Mouse (Mus musculus) neural tube, embryonic 13.5 days (tissue): ENCODE measurements around the gene Adgrg2. TPM values are rescaled to one million over a fixed set of nuclear protein-coding genes. Genes with fewer than 3 reads are reported as not detected.

Experiments used
- ATAC-seq: fragments of 200-750 bp; cut with Nextera tagmentation; 2 replicates; pipeline ENCODE4 v1.8.0; 2017; ENCODE audit warnings: low read depth, mild to moderate bottlenecking, moderate TSS enrichment, moderate library complexity
- H3K27ac ChIP-seq: fragments of 300-500 bp; sonication (generic); replicated peaks from 2 replicates; pipeline ENCODE4 v1.5.1; 2015; ENCODE audit warnings: moderate library complexity, mild to moderate bottlenecking, inconsistent platforms
- H3K27me3 ChIP-seq: fragments of 300-500 bp; sonication (generic); 2 replicates; pipeline ENCODE4 v1.6.1; 2015; ENCODE audit warnings: mild to moderate bottlenecking, inconsistent platforms
- H3K36me3 ChIP-seq: fragments of 300-500 bp; sonication (generic); 2 replicates; pipeline ENCODE4 v1.6.1; 2015; ENCODE audit warnings: mild to moderate bottlenecking, inconsistent platforms
- H3K4me1 ChIP-seq: fragments of 300-500 bp; sonication (generic); replicated peaks from 2 replicates; pipeline ENCODE4 v1.6.1; 2015; ENCODE audit warnings: inconsistent platforms
- H3K4me2 ChIP-seq: fragments of 300-500 bp; sonication (generic); 2 replicates; pipeline ENCODE4 v1.6.1; 2015; ENCODE audit warnings: inconsistent platforms, mild to moderate bottlenecking, moderate library complexity
- H3K4me3 ChIP-seq: fragments of 300-500 bp; sonication (generic); 2 replicates; pipeline ENCODE4 v1.5.1; 2015; ENCODE audit warnings: mild to moderate bottlenecking, inconsistent platforms
- H3K9ac ChIP-seq: fragments of 300-500 bp; sonication (generic); 2 replicates; pipeline ENCODE4 v1.6.1; 2015; ENCODE audit warnings: moderate library complexity, mild to moderate bottlenecking, inconsistent platforms
- H3K9me3 ChIP-seq: fragments of 300-500 bp; sonication (generic); 2 replicates; pipeline ENCODE4 v1.6.1; 2016; ENCODE audit warnings: inconsistent platforms
- WGBS: fragments of 180-500 bp; shearing (Covaris S2); methylation state at CpG from one replicate; pipeline ENCODE4 v1.1.7; 2015; 5-methylcytosine and 5-hydroxymethylcytosine counted together
- polyA plus RNA-seq: library from polyadenylated mRNA; unstranded; fragments of >200 nt; fragmentation: Nextera tagmentation; extraction: Ambion mirVana; gene quantifications from 2 replicates; pipeline ENCODE4 v1.2.1, GENCODE M21; 2015

The Adgrg2 gene
- polyA plus RNA-seq, 1 experiment from 2014 or later: 5.1 TPM

DNA sequence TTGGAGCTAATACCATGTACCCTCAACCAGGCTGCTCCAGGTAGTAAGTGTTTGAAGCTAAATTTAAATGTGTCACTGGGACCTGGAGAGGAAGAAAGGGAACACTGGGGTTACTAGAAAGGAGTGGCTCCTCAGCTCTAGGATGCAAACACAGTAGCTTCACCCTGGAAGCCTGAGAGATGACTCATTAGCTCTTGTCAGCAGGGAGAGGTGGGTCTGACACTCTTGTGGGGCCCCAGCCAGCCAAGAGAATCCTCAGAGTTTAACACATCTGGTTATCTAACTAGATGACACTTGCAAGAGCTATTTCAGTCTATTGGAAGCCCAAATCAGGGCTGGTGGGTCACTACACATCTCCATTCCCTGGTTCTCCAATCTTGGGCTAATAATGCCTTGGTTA lies 50.8 kb downstream of the Adgrg2 start:
- ATAC-seq: no peak
- no peak overlapping the region for H3K9ac ChIP-seq
- no peak overlapping the region for H3K4me3 ChIP-seq
- no peaks in the 10 kb centered on the region for H3K9me3 ChIP-seq
- H3K27ac ChIP-seq: no peak overlapping the region
- peaks cover 33% of the 10 kb centered on the region for H3K27me3 ChIP-seq
- no peaks in the 10 kb centered on the region for H3K4me1 ChIP-seq
- H3K36me3 ChIP-seq: no peaks in the 10 kb centered on the region
- H3K4me2 ChIP-seq: no peak overlapping the region

DNA sequence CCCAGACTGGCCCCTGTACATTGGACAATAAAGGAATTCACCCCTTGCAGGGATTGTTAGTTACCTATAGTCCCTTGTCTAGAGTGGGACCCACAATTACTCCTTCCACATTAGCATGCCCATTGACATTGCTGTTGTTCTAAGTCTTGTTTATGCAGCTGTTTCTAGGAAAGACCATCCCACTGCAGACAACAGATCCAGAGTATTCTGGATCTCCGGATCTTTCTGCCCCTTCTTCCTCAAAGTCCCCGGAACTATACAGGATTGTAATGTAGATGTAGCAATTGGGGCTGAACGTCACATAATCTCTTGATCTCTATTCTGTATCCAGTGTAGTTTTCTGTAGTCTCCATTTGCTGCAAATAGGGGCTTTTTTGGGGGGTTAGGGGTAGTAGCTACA lies 57.9 kb downstream of the Adgrg2 start:
- Histone ChIP-seq H3K9ac (no peak overlapping the region), H3K27me3 (peaks cover 15% of the 10 kb centered on the region; the same call in 1 of the 2 replicates), H3K4me3 (no peak overlapping the region), H3K4me2 (no peak overlapping the region), H3K27ac (no peak overlapping the region), H3K9me3 (no peaks in the 10 kb centered on the region), H3K36me3 (no peaks in the 10 kb centered on the region), H3K4me1 (no peaks in the 10 kb centered on the region)
- WGBS: 88% methylated on average over 3 of the region's 3 CpGs
- ATAC-seq: no peak

DNA sequence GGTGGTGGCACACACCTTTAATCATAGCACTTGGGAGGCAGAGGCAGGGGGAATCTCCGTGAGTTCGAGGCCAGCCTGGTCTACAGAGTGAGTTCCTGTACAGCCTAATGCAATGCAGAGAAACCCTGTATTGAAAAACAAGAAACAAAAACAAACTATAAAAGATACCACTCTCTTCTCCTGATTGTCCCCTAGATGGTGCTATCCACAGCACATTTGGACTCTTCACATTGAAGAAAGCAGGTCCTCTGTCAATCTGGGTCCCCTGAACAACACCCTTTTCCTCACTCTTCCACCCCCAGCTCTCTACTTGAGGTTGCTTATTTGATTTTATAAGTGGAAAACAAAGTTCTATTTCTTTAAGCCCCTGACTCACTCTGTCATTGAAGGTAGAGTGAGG lies 58.9 kb downstream of the Adgrg2 start:
- Histone ChIP-seq H3K9me3 (no peaks in the 10 kb centered on the region), H3K4me1 (no peaks in the 10 kb centered on the region), H3K9ac (no peak overlapping the region), H3K36me3 (no peaks in the 10 kb centered on the region), H3K4me2 (no peak overlapping the region), H3K27ac (no peak overlapping the region), H3K4me3 (no peak overlapping the region), H3K27me3 (peaks cover 13% of the 10 kb centered on the region; the same call in 1 of the 2 replicates)
- 74% methylated on average over 2 of the region's 2 CpGs for WGBS
- ATAC-seq: no peak

DNA sequence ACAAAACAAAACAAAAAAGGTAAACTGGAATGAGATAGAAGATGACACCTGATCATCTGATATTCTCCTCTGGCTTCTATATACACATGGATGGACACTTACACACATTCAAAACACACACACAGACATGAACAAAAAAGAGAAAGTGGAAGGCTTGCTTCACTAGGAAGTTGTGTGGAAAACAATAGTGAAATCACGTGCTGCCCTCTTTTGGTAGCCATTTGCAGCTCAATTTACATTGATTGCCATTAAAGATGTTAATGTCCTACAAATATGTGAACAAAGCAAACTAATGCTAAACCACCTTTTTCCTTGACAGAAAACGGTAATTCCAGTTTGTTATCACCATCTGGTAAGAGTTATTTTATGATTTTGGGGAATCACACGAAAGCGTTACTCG lies 65.2 kb downstream of the Adgrg2 start:
- Histone ChIP-seq H3K4me3 (no peak overlapping the region), H3K36me3 (no peaks in the 10 kb centered on the region), H3K27me3 (peaks cover 8% of the 10 kb centered on the region; the same call in 1 of the 2 replicates), H3K4me2 (no peak overlapping the region), H3K4me1 (no peaks in the 10 kb centered on the region), H3K27ac (no peak overlapping the region), H3K9ac (no peak overlapping the region), H3K9me3 (no peaks in the 10 kb centered on the region)
- WGBS: 78% methylated on average over 5 of the region's 5 CpGs
- ATAC-seq: no peak

DNA sequence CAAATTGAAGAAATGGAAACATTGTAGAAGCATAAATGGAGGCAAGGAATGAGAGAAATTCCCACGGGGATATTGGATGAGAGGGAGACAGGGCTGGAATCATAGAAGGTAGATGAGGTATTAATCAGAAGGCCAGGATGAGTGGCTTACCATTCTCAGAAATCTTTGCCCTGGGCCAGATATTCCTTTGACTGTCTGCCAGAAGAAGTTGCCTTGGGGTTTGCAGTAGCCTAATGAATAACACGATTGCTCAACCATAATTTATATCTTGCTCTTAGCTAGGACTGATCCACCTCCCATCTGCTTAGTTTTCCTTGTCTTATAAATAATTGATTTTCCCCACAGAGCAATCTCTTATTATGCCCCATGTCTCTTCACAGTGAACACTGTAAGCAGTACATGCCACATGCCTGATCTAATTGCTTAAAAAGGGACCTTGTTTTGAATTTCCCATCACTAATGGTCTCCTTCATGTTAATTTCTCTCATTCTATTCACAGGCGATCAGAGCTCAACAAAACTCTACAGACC lies 80.8 kb downstream of the Adgrg2 start:
- Histone ChIP-seq H3K4me1 (no peaks in the 10 kb centered on the region), H3K4me2 (no peak overlapping the region), H3K9ac (no peak overlapping the region), H3K27ac (no peak overlapping the region), H3K9me3 (no peaks in the 10 kb centered on the region), H3K36me3 (no peaks in the 10 kb centered on the region), H3K27me3 (peaks cover 26% of the 10 kb centered on the region), H3K4me3 (no peak overlapping the region)
- ATAC-seq: no peak
- WGBS: 66% methylated on average over 3 of the region's 3 CpGs

DNA sequence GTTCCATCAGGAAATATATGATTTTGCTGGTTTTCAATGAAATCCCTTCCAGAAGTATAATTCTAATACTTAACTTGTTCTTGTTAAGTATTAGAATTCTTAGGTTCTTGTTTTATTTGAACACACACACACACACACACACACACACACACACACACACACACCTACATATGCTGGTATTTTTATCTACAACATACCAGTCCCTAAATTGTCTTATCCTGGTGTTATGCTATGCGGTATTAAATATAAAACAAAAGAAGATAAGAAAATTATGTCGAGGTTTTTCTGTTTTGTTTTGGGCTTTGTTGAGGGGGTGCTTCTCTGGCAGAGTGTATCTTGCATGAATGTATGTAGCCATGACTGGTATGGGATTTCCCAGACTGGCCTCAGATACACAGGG lies 99.3 kb downstream of the Adgrg2 start:
- Histone ChIP-seq H3K4me2 (no peak overlapping the region), H3K27me3 (peaks cover 57% of the 10 kb centered on the region), H3K9ac (no peak overlapping the region), H3K36me3 (no peaks in the 10 kb centered on the region), H3K9me3 (no peaks in the 10 kb centered on the region), H3K4me3 (no peak overlapping the region), H3K4me1 (no peaks in the 10 kb centered on the region), H3K27ac (no peak overlapping the region)
- ATAC-seq: no peak
- 73% methylated on average over 2 of the region's 2 CpGs for whole genome bisulfite sequencing

DNA sequence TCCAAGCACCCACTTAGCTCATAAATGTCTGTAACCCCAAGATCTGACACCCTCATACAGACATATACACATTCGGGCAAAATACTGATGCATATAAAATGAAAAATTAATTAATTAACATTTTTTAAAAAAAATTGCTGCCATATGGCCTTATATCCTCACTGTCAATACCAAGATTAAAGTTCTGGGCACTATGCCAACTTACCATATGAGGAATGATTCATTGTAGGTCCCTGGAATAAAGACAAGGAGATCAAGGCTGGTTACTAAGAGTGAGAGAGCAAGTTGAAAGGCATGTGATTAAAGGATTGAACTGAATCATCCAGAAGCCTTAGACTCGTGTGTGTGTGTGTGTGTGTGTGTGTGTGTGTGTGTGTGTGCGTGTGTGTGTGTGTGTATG lies 103.8 kb downstream of the Adgrg2 start:
- Histone ChIP-seq H3K4me3 (no peak overlapping the region), H3K27me3 (peaks cover 45% of the 10 kb centered on the region), H3K36me3 (no peaks in the 10 kb centered on the region), H3K27ac (no peak overlapping the region), H3K4me2 (no peak overlapping the region), H3K9ac (no peak overlapping the region), H3K4me1 (no peaks in the 10 kb centered on the region), H3K9me3 (no peaks in the 10 kb centered on the region)
- no peak for ATAC-seq
- 41% methylated on average over 2 of the region's 3 CpGs for WGBS

DNA sequence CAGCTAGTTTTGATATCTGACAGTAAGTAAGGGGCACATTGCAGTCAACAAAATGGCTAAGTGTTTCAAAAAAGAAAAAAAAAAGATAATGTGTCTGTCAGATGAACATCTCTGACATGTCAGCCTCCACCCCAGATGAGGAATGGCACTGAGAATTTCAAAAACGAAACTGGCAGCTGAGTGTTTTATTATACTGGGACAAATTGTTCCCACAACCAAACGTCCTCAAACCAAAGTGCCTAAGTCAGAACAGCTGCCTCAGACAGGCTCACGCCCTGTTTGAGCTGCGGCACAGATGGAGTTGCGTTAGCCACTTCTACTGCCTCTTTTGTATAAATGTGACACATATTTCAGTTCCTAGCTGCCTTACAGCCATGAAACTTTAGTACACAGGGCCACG lies 104.4 kb downstream of the Adgrg2 start:
- 70% methylated on average over 6 of the region's 6 CpGs for WGBS
- Histone ChIP-seq H3K4me3 (no peak overlapping the region), H3K9me3 (no peaks in the 10 kb centered on the region), H3K4me2 (no peak overlapping the region), H3K27me3 (peaks cover 43% of the 10 kb centered on the region), H3K27ac (no peak overlapping the region), H3K36me3 (no peaks in the 10 kb centered on the region), H3K4me1 (no peaks in the 10 kb centered on the region), H3K9ac (no peak overlapping the region)
- no peak for ATAC-seq

DNA sequence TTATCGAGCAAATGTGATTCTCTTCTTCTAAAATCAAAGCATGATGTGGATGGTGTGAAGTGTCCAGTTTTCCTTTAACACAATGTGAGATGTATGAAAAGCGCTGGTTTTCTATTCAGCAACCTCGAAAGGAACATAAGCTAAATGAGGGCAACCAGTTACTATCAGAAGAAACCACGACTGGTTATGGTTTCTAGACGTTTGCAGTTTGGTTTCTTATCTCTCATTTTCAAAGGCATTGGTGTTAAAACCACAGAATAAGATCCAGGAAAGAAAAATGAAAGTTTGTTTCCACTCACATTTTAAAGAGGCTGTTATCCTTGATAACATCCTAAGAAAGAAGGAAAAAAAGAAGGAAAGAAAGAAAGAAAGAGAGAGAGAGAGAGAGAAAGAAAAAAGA lies 106.0 kb downstream of the Adgrg2 start:
- no peak for ATAC-seq
- no peak overlapping the region for H3K4me2 ChIP-seq
- H3K36me3 ChIP-seq: no peaks in the 10 kb centered on the region
- no peak overlapping the region for H3K27ac ChIP-seq
- peaks cover 37% of the 10 kb centered on the region for H3K27me3 ChIP-seq
- no peak overlapping the region for H3K9ac ChIP-seq
- H3K4me1 ChIP-seq: no peaks in the 10 kb centered on the region
- WGBS: 78% methylated on average over 5 of the region's 5 CpGs
- H3K4me3 ChIP-seq: no peak overlapping the region
- H3K9me3 ChIP-seq: no peaks in the 10 kb centered on the region

DNA sequence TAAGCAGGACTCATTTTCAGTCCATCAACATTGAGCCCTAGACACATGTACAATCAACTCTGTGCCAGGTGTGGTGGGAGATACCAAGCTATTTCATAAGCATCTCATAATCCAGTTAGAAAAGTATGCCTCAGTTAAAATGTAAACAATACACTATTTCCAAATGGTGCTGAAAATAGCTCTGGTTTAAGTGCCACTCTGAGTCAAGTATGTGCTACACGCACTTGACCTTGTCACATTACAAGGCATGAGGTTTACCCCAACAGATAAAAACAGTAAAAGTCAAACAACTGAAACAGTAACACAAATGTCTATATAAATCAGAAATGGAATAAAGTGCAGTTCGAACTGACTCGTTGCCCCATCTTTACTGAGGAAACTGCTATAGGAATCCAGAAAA lies 110.6 kb downstream of the Adgrg2 start:
- H3K27me3 ChIP-seq: peaks cover 48% of the 10 kb centered on the region
- no peaks in the 10 kb centered on the region for H3K9me3 ChIP-seq
- H3K4me3 ChIP-seq: no peak overlapping the region
- no peak overlapping the region for H3K4me2 ChIP-seq
- no peak overlapping the region for H3K9ac ChIP-seq
- H3K27ac ChIP-seq: no peak overlapping the region
- peaks cover 12% of the 10 kb centered on the region for H3K4me1 ChIP-seq
- H3K36me3 ChIP-seq: no peaks in the 10 kb centered on the region
- ATAC-seq: no peak
- 91% methylated on average over 3 of the region's 3 CpGs for WGBS

DNA sequence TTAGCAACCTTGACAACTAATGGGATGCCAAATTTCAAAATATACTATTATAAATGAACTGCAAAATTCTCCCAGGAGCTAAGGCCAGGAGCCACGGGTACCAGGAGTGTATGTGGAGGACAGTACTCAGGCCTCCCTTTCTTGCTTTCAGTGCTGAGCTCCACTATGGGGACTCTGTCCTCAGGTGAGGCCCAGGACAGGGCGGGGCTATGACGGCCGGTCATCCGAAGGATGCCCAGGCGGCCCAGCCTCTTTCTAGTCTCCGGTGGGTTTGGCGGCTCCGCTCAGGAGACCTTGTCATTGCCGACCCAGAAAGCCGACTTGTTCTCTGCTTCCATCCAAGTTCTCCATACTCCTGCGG lies 111.2 kb downstream of the Adgrg2 start:
- Histone ChIP-seq H3K4me3 (peak overlapping the region; percentile 56), H3K9me3 (no peaks in the 10 kb centered on the region), H3K36me3 (no peaks in the 10 kb centered on the region), H3K4me2 (peak overlapping the region; percentile 54), H3K27me3 (peaks cover 48% of the 10 kb centered on the region), H3K27ac (peak overlapping the region; percentile 74; the same call in 1 of the 2 replicates), H3K9ac (peak overlapping the region; percentile 71), H3K4me1 (peaks cover 12% of the 10 kb centered on the region)
- 27% methylated on average over 12 of the region's 12 CpGs for WGBS
- peak; percentile 88 for ATAC-seq

DNA sequence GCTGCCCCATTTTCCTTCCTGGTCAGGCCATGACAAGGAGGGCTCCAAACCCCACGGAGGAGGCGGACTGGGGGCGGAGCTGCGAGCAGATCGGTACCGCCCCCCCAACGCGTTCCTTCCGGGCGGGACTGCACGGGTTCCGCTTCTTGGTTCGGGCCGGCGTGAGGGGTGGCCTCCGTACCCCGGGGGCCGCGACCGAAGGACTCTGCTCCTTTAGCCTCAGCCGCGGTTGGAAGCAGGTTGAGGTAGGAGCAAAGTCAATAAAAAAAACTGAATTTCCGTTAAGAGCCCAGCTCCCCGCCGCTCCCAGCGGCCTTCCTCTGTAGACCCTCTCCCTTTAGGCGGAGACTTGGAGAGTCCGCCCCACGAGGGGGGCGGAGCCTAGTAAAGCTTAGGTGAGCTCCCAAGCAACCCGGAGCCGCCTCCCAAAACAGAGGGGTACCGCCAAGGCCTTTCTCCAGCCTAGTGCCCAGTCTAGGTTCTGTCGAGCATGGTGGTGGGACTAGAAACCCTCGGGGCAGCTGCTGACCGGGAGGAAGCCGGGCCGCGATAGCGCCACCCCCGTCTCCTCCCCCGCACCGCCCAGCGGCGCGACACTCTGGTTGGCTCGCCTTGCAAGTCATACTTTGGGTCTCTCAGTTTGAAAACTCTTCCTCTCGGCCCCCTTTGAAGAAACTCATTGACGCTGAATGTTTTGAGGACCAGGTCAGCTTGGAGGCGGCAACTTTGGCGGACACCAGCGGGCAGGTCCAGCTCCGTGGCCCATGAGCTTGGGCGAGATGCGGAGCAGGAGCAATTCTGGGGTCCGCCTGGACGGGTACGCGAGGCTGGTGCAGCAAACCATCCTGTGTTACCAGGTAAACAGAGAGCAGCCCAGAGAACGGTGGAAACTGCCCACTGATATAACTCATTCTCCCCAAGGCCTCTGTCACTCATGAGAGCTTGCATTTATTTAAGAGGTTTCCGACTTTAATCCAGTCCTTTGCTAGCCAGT lies 111.9 kb downstream of the Adgrg2 start, which contains the start of gene Phka2:
Gene Phka2, plus strand, starts transcription at position 119 of the 994 bp plus-strand sequence.
- H3K27me3 ChIP-seq: peaks cover 48% of the 10 kb centered on the region
- no peaks in the 10 kb centered on the region for H3K9me3 ChIP-seq
- H3K9ac ChIP-seq: peak within 1 kb of the TSS; percentile 71
- peak within 1 kb of the TSS; percentile 56 for H3K4me3 ChIP-seq
- H3K4me1 ChIP-seq: peaks cover 12% of the 10 kb centered on the region
- WGBS: 19% methylated on average over 61 of the region's 61 CpGs
- peak; percentile 99 for ATAC-seq
- no peaks in the 10 kb centered on the region for H3K36me3 ChIP-seq
- H3K27ac ChIP-seq: peak within 1 kb of the TSS; percentile 74
- H3K4me2 ChIP-seq: peak within 1 kb of the TSS; percentile 66
